Mouse (Mus musculus): ENCODE data around the gene Pde4c.

- TF ChIP-seq GATA1 (IDR thresholded peaks at IDR 0.05; ENCODE audit: low read length) (no peak), TAL1 (IDR thresholded peaks at IDR 0.05; ENCODE audit: low read length) (no peak)
Measured at GRCm38 (mm10) chr8:70787941-70788667, 64.6 kb downstream of the Pde4c start.

Data from erythroblast, embryonic 14.5 days (primary cell).